Mouse (Mus musculus): ENCODE results near the gene Bin2.

DNA sequence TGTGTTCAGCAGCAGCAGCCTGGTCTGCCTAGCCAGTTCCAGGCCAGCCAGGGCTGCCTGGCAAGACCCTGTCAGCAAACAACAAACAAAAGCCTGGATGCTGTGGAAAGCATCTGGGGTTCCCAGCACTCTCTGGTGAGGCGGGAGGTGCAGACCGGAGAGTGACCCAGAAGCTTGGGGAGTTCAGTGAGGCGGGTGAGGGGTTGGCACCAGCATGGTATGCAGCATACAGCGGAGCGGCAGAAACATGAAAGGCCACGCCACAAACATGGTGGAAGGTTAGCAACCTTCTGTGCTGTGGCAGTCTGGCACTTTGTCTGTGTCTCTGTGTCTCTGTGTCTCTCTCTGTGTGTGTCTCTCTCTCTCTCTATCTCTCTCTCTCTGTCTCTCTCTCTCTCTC, 17.1 kb upstream of the Bin2 start:
- TF ChIP-seq CTCF (IDR thresholded peaks at IDR 0.05; ENCODE audit: borderline replicate concordance, extremely low read depth, insufficient read depth, insufficient read length) (no peak), POLR2A (IDR thresholded peaks at IDR 0.05; ENCODE audit: borderline replicate concordance, extremely low read depth, insufficient read depth, insufficient read length, poor library complexity, severe bottlenecking) (no peak)

Measured in brain, embryonic 14.5 days (tissue).